ENCODE assay signal across 7 mouse cellular contexts in genomic region chr17:75464983-75465634, GRCm38 (mm10). TPM values are rescaled to one million over a fixed set of nuclear protein-coding genes. Genes with fewer than 3 reads are reported as not detected.
DNase-seq lines count a peak whose midpoint lies in the region; ATAC-seq lines count a peak whose summit lies in the region.

No protein-coding gene starts in this region.

- H3K4me1 ChIP-seq in intestine, embryonic 16.5 days (ENCODE audit: control insufficient read depth, insufficient read depth, low read length) = peaks cover 8% of the 10 kb centered on the region

- H3K9me3 ChIP-seq in intestine, embryonic 16.5 days (ENCODE audit: control insufficient read depth, low read length) = no peaks in the 10 kb centered on the region

- no peaks in the 10 kb centered on the region for H3K36me3 ChIP-seq in intestine, embryonic 16.5 days (ENCODE audit: control insufficient read depth, insufficient read depth, low read length)

- no peak overlapping the region for H3K27ac ChIP-seq in intestine, embryonic 16.5 days (ENCODE audit: low read length)

- peak; percentile 84 for ATAC-seq in intestine, embryonic 16.5 days
- peak; percentile 76 for ATAC-seq in megakaryocyte progenitor cell, adult 5-6 weeks (replicated peaks; ENCODE audit: poor library complexity)

- intact Hi-C loops in gastrocnemius, postnatal 36 days (cut with DNase I) = no loop called here
- intact Hi-C loops in left cerebral cortex, postnatal 25 days (cut with DNase I) = loop anchor here (5.0 kb wide), 1 partner anchor 57 kb away; no protein-coding TSS in a partner anchor

- 5% methylated on average over 15 of the region's 15 CpGs for WGBS in intestine, embryonic 16.5 days

- H3K27me3 ChIP-seq in intestine, embryonic 16.5 days (replicated peaks; ENCODE audit: control insufficient read depth, insufficient read depth, low read length) = no peaks in the 10 kb centered on the region

- H3K4me3 ChIP-seq in intestine, embryonic 16.5 days (ENCODE audit: low read length) = peak overlapping the region; percentile 27

- H3K4me2 ChIP-seq in intestine, embryonic 16.5 days (ENCODE audit: low read depth, low read length) = peak overlapping the region; percentile 52

- peak; percentile 10 to 40 for DNase-seq in adrenal gland, adult 18-20 months (ENCODE audit: low spot score in 2 of 2)
- DNase-seq in embryo, embryonic 11 days = peak; percentile 68
- peak; percentile 82 to 83 for DNase-seq in gastrocnemius, postnatal 36 days
- peak; percentile 68 to 91 for DNase-seq in left cerebral cortex, postnatal 25 days (ENCODE audit: low spot score in 2 of 2)
- peak; percentile 97 for DNase-seq in skeletal muscle tissue, adult 2 months (ENCODE audit: low read depth, low spot score)

- no peak overlapping the region for H3K9ac ChIP-seq in intestine, embryonic 16.5 days (ENCODE audit: low read depth, low read length)

RNA-seq across cellular contexts. Expression of gene Rasgrp3, which starts 29.4 kb away (rescaled TPM):
- 10 to 100 TPM; 13.8 to 14.8 TPM for total RNA-seq in adrenal gland, adult 18-20 months (2021)
- 10 to 100 TPM; 28.0 to 31.5 TPM for total RNA-seq in gastrocnemius, postnatal 36 days (2021)
- polyA plus RNA-seq in intestine, embryonic 16.5 days (2015; fragmentation: Nextera tagmentation; extraction: Ambion mirVana) = 9.5 and 10.7 TPM in 2 replicates
- 10 to 100 TPM; 10.4 to 10.9 TPM for total RNA-seq in left cerebral cortex, postnatal 25 days (2021)
- 0.12 and 0.20 TPM in 2 replicates for total RNA-seq in megakaryocyte progenitor cell, adult 5-6 weeks (2015)
- total RNA-seq in megakaryocyte progenitor cell, adult 5-6 weeks (2017) = under 0.01 and 0.37 TPM in 2 replicates

Comparison
In these comparisons a context has a peak if more than half of its experiments do, and no peak if none do; other contexts are left out.
1. DNase-seq: peak in every context shown above with its lines; median percentile 97 in skeletal muscle tissue, adult 2 months; 82 in gastrocnemius, postnatal 36 days; 80 in left cerebral cortex, postnatal 25 days; 68 in embryo, embryonic 11 days; 25 in adrenal gland, adult 18-20 months.
2. RNA of gene Rasgrp3, which starts 29.4 kb away (total RNA-seq): 28.0 to 31.5 TPM in gastrocnemius, postnatal 36 days, 13.8 to 14.8 TPM in adrenal gland, adult 18-20 months and 10.4 to 10.9 TPM in left cerebral cortex, postnatal 25 days; under 0.01 to 0.37 TPM in megakaryocyte progenitor cell, adult 5-6 weeks; every median in the first group is over 4 times any median in the second.